Mouse (Mus musculus): Measurements from ENCODE around the gene Grk1.
A peak's percentile ranks its signal among the peaks of the same experiment; 100 is the strongest.

Gene Grk1

DNA sequence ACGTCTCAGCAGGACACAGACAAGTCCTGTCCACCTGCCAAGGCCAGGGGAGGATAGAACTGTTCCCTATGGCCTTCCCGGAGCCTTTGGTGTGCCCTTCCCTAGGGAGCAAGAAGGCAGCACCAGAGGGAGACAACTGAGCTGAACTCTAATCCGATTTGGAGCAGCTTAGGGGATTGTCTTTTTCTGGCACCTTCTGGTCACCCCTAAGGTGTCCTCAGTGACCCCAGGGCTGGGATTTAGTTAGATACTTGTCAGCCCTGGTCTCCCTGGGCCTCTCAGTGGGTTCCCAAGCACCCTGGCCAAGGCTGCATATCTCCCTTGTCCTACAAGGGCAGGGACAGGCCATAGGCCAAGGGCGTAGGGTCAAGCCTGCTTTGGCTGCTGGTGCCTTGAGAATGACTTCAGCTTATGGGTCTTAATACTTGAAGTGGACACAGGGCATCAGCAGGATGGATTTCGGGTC, at the start of gene Grk1:
Grk1 (plus strand) TSS at position 416 of the 466 bp plus-strand sequence.
- DNase-seq, result no peak

DNA sequence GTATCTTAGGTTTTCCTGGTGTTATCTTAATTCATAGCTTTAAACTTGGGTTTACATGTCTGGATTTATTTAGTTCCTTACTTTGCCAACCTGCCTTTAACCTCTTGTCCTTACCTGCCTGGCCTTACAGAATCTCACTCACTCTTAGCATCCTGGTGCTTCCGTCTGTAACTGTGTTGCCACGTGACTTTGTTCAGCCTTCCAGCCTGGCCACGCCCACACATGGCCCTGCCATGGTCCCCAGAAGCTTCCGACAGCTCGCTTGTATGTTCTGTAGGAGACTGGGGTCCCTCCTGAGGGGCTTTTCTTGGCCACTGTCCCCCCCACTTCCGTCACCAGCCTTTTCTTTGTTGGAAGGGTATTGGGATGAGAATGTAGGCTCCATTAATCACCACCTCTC, 48.7 kb upstream of the Grk1 start:
- no peak for DNase-seq

- DNase-seq, result no peak
Observed at GRCm38 (mm10) chr8:13356681-13357080, 48.2 kb upstream of the Grk1 start.

DNA sequence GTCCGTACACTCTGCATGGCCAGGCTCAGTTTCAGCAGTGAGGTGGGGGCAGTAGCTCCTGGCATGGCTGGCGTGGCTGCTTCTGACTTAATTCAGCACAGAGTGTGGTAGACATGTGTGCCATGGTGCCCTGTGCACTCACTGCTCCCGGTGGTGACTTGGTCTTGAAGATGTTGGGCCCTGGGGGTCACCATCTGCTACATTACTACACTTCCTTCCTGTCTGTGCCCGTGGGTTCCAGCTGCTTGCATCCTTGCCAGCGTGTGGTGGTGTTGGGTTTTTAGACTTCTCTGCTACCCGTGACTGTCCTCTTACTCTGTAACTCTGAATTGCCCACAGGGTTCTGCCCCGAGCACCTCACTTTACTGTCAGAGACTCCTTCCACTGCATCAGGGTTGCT, 44.7 kb upstream of the Grk1 start:
- DNase-seq, result no peak

GRCm38 (mm10) chr8:13361865-13362264, 43.0 kb upstream of the Grk1 start:
- no peak for DNase-seq

GRCm38 (mm10) chr8:13373151-13373662, 31.7 kb upstream of the Grk1 start:
- no peak for DNase-seq

- no peak for DNase-seq
Observed at GRCm38 (mm10) chr8:13381630-13382029, 23.3 kb upstream of the Grk1 start.

GRCm38 (mm10) chr8:13382536-13382935, 22.3 kb upstream of the Grk1 start:
- no peak for DNase-seq

GRCm38 (mm10) chr8:13382999-13383398, 21.9 kb upstream of the Grk1 start:
- no peak for DNase-seq

GRCm38 (mm10) chr8:13386366-13386765, 18.5 kb upstream of the Grk1 start:
- DNase-seq, result no peak

DNA sequence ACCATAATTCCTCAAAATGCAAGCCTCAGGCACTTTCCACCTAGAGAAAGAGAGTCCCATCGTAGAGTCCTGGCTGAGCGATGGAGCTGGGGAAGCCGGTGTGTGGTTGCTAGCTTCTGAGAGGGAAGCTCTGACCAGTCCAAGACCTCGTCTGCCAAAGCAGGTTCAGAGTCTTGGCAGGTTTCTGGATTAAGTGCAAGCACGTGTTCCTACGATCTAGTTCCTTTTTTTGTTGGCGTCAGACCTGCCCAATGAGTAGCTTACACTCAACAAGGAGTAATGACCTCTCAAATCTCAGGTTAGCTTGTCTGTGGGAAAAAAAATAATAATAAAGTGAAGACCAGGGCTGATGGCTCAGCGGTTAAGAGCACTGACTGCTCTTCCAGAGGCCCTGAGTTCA, 17.2 kb upstream of the Grk1 start:
- no peak for DNase-seq

GRCm38 (mm10) chr8:13388744-13389143, 16.1 kb upstream of the Grk1 start:
- DNase-seq, result no peak

DNA sequence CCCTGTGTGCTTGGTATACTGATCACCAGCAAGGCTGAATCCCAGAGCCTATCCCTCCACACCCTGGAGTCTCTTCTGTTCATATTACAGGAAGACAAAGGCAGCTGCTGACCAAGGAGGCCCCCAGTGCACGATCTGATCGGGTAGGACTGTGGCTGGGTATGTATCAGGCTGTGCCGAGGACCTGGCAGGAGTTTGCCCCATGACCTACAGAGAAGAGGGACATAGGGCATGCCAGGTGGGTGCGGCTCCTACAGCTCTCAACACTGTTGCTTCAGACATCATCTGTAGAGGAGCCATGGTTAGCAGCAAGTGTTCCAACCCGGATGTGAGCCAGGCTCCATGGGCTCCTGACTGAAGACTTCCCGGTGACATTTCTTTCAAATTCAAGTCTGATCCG, 11.0 kb upstream of the Grk1 start:
- DNase-seq, result no peak

DNA sequence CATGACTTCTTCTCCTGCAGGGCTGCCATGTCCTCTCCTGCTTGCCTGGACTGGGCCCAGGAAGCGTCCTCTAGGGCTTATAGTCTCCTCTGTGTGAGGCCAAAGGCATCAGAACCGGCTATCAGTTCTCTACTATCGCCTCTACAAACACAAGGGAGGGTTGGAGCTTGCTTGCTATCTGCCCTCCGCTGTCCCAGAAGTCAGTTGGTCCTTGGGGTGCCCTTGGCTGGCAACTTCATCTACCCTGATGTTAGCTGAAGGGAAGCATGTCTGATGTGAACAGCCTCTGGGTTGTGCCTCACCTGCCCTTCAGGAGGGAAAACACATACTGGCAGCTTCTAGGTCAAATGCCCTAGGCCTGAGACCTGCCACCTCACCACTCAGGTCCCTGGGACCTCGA, 8.2 kb upstream of the Grk1 start, which contains the start of gene Atp4b:
Atp4b (minus strand) TSS at position 101 of the 400 bp plus-strand sequence.
- no peak for DNase-seq

DNA sequence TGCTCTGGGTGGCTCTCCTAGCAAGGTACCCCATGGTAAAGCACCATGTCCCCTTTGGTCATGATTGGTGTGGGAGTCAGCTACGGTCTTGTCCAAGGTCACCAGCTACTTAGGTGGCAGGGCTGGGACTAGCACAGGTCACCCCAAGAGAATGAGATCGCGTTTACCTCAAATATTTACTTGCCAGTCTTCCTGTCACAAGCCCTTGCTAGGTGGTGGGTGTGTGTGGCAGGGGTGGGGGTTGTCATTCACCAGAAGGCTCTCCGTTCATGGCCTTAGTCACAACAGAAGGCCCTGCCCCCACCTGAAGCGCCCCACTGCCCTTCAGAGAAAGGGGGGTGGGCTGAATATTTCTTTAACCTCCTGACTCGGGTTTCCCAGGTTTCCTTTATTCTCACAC, 1.4 kb upstream of the Grk1 start:
- no peak for DNase-seq

GRCm38 (mm10) chr8:13406011-13406410, 1.1 kb downstream of the Grk1 start:
- DNase-seq, result no peak

- DNase-seq, result peak; percentile 42
Observed at GRCm38 (mm10) chr8:13411597-13411996, 6.7 kb downstream of the Grk1 start.

- DNase-seq, result peak; percentile 32
Observed at GRCm38 (mm10) chr8:13412891-13413558, 8.1 kb downstream of the Grk1 start.

DNA sequence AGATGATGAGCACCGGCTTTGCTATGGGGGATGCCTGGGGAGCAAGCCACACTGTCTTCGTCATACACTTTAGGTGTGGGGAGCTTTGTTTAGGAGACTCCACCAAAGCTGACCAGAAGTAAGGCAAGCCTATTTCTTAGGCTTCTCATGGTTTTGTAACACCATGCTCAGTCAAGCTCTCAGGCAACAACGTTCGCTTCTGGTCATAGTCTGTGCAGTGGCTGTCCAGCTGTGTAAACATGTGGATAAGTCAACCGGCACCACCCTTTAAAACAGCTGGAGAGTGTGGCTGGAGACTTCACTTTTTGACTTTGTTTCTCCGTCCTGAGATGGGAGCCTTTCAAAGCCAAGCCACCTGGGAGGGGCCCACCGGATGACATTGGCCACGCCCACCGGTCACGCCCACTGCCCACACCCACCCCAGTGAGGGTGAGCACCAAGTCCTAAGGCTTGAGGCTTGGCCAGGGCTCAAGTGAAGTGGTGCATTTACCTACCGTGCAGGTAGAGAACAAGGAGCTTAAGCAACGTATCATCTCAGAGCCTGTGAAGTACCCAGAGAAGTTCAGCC, 9.0 kb downstream of the Grk1 start:
- no peak for DNase-seq

DNA sequence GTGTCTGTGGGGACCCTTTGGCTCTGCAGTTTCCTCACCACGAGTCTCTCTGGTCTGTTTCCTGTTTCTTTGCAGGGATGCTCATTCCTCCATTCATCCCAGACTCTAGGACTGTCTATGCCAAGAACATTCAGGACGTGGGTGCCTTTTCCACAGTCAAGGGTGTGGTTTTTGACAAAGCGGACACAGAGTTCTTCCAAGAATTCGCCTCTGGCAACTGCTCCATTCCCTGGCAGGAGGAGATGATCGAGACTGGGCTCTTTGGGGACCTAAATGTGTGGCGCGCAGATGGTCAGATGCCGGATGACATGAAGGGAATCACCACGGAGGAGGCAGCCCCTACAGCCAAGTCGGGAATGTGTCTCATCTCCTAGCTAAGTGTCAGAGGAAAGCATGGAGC, 11.0 kb downstream of the Grk1 start:
- DNase-seq, result peak; percentile 10

GRCm38 (mm10) chr8:13419111-13419639, 14.3 kb downstream of the Grk1 start:
- no peak for DNase-seq

DNA sequence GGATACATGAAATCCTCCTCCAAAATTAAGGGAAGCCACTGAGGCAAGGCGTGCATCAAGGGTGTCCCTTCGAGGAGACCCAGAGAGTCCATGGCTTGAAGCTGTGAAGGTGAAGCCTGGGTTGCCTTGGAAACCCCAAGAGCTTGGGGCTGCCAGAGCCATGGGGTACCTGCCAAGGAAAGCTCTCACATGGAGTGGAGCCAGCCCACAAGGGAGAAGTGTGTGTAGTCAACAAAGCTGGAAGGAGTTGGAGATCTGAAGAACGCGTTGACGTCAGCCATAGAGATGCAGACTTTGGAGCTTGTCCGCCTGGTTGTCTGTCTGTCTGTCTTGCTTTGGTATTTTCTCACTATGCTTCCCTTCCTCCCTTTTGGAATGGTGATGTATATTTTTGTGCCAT, 16.1 kb downstream of the Grk1 start:
- DNase-seq, result peak; percentile 45

DNA sequence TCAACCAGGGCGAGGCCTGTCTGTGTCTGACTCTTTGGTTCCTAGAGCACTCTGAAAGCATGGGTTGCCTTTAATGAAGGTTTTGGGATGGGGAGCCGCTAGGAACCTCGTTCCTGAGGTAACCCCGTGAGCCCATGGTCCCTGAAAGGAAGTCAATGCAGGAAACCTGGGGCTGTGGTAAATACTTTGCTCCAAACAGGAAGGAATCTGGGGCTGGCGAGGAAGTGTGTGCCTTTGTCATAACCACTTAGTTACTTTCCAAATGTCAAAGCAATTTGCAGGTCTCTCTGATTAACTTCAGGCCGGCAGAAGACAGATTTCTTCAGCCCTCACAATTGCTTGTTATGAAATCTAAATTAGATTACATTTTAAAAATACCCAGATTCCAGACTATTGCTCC, 22.5 kb downstream of the Grk1 start:
- DNase-seq, result no peak

GRCm38 (mm10) chr8:13428156-13428555, 23.3 kb downstream of the Grk1 start:
- DNase-seq, result no peak
